Comparison of ENCODE assay signal across 9 mouse cellular contexts in genomic region chr17:23592926-23593300, GRCm38 (mm10). TPM values are rescaled to one million over a fixed set of nuclear protein-coding genes. Genes with fewer than 3 reads are reported as not detected.
DNase-seq lines count a peak whose midpoint lies in the region; ATAC-seq and TF ChIP-seq lines count a peak whose summit lies in the region.
"Had no signal": no experiment of that assay in that cellular context is flagged by ENCODE, and none has a peak within 500 bp of the region (broad histone marks: within the 10 kb centered on the region; RNA-seq: fewer than 3 reads in every experiment).

No protein-coding gene starts in this region.

- H3K27ac ChIP-seq in heart, embryonic 11.5 days (ENCODE audit: low read depth, low read length): peak overlapping the region; percentile 68
- peak overlapping the region; percentile 80 for H3K27ac ChIP-seq in ES-Bruce4 (ENCODE audit: insufficient read depth, low read length)
- H3K27ac ChIP-seq in forebrain, embryonic 16.5 days (ENCODE audit: low read length): peak overlapping the region; percentile 77
- H3K27ac ChIP-seq in liver, postnatal 0 days (ENCODE audit: low read depth): 0 out of 2 replicates have a peak overlapping the region, but pooled peaks have one; percentile 35

- intact Hi-C loops in heart, postnatal 36 days (cut with DNase I): loop anchor here (2.0 kb wide), 1 partner anchor 28 kb away; the partner anchor contains the start of gene Zfp213
- intact Hi-C loops in left cerebral cortex, postnatal 25 days (cut with DNase I): no loop called here

- peak overlapping the region; percentile 51 for H3K4me3 ChIP-seq in heart, embryonic 11.5 days (ENCODE audit: low read depth, low read length)
- H3K4me3 ChIP-seq in ES-Bruce4 (ENCODE audit: low read depth, low read length): peak overlapping the region; percentile 78
- H3K4me3 ChIP-seq in forebrain, embryonic 16.5 days (replicated peaks; ENCODE audit: low read length): peak overlapping the region; percentile 54
- peak overlapping the region; percentile 63 for H3K4me3 ChIP-seq in liver, postnatal 0 days (ENCODE audit: low read depth, low read length)

- peak overlapping the region; percentile 83 for H3K9ac ChIP-seq in heart, embryonic 11.5 days (ENCODE audit: low read depth, low read length)
- peak overlapping the region; percentile 50 for H3K9ac ChIP-seq in ES-Bruce4 (ENCODE audit: low read depth, poor library complexity, severe bottlenecking)
- peak overlapping the region; percentile 68 for H3K9ac ChIP-seq in forebrain, embryonic 16.5 days (replicated peaks; ENCODE audit: low read depth, low read length)
- peak overlapping the region; percentile 53 for H3K9ac ChIP-seq in liver, postnatal 0 days (replicated peaks)

- DNase-seq in heart, postnatal 36 days: no peak
- no peak for DNase-seq in liver, postnatal 0 days
- no peak for DNase-seq in cerebellum, adult 9-10 months
- no peak for DNase-seq in left cerebral cortex, postnatal 25 days (ENCODE audit: low spot score in 2 of 2)
- DNase-seq in cerebellum, adult 18-20 months: no peak

- 12% methylated on average over 13 of the region's 13 CpGs for WGBS in heart, embryonic 11.5 days (ENCODE audit: insufficient replicate concordance)
- WGBS in forebrain, embryonic 16.5 days: 9% methylated on average over 13 of the region's 13 CpGs
- 9% methylated on average over 13 of the region's 13 CpGs for WGBS in liver, postnatal 0 days (ENCODE audit: insufficient replicate concordance)

- H3K27me3 ChIP-seq in heart, embryonic 11.5 days (ENCODE audit: control insufficient read depth, insufficient read depth, low read length): no peaks in the 10 kb centered on the region
- H3K27me3 ChIP-seq in ES-Bruce4 (ENCODE audit: control insufficient read depth, insufficient read depth, low read length, poor library complexity, severe bottlenecking): no peaks in the 10 kb centered on the region
- H3K27me3 ChIP-seq in forebrain, embryonic 16.5 days (replicated peaks; ENCODE audit: control insufficient read depth, insufficient read depth, low read length): no peaks in the 10 kb centered on the region
- no peaks in the 10 kb centered on the region for H3K27me3 ChIP-seq in liver, postnatal 0 days (ENCODE audit: insufficient read depth, low read length)

- peak; percentile 44; the same call in 1 of the 2 replicates for ATAC-seq in heart, embryonic 11.5 days (replicated peaks; ENCODE audit: insufficient number of reproducible peaks, low FRiP score, low TSS enrichment)
- ATAC-seq in forebrain, embryonic 16.5 days: peak; percentile 75
- peak; percentile 70 for ATAC-seq in liver, postnatal 0 days

- no peak for TF ChIP-seq POLR2A in ES-Bruce4 (IDR thresholded peaks at IDR 0.05; ENCODE audit: insufficient read depth, low read length)

- no peaks in the 10 kb centered on the region for H3K36me3 ChIP-seq in heart, embryonic 11.5 days (ENCODE audit: control insufficient read depth, insufficient read depth, low read length)
- no peaks in the 10 kb centered on the region for H3K36me3 ChIP-seq in ES-Bruce4 (ENCODE audit: control insufficient read depth, insufficient read depth, low read length, poor library complexity, severe bottlenecking)
- no peaks in the 10 kb centered on the region for H3K36me3 ChIP-seq in forebrain, embryonic 16.5 days (ENCODE audit: control insufficient read depth, insufficient read depth)
- no peaks in the 10 kb centered on the region for H3K36me3 ChIP-seq in liver, postnatal 0 days (replicated peaks; ENCODE audit: insufficient read depth, low read length)

- H3K9me3 ChIP-seq in heart, embryonic 11.5 days (replicated peaks; ENCODE audit: control insufficient read depth, low read length): no peaks in the 10 kb centered on the region
- no peaks in the 10 kb centered on the region for H3K9me3 ChIP-seq in ES-Bruce4 (replicated peaks; ENCODE audit: control insufficient read depth, insufficient read depth, low read length, poor library complexity, severe bottlenecking)
- no peaks in the 10 kb centered on the region for H3K9me3 ChIP-seq in forebrain, embryonic 16.5 days (ENCODE audit: control insufficient read depth, low read length)
- no peaks in the 10 kb centered on the region for H3K9me3 ChIP-seq in liver, postnatal 0 days (ENCODE audit: low read length)

- TF ChIP-seq EP300 in ES-Bruce4 (IDR thresholded peaks at IDR 0.05; ENCODE audit: insufficient read depth, low read depth, low read length): no peak
- TF ChIP-seq EP300 in liver, postnatal 0 days (IDR thresholded peaks at IDR 0.05; ENCODE audit: low read depth): no peak

- no peaks in the 10 kb centered on the region for H3K4me1 ChIP-seq in heart, embryonic 11.5 days (ENCODE audit: control insufficient read depth, insufficient read depth, low read length)
- H3K4me1 ChIP-seq in ES-Bruce4 (ENCODE audit: control insufficient read depth, insufficient read depth, low read length): no peaks in the 10 kb centered on the region
- H3K4me1 ChIP-seq in forebrain, embryonic 16.5 days (replicated peaks; ENCODE audit: control insufficient read depth, insufficient read depth, low read length): peaks cover 11% of the 10 kb centered on the region
- H3K4me1 ChIP-seq in liver, postnatal 0 days (ENCODE audit: insufficient read depth): 0 out of 2 replicates have a peak, but pooled peaks cover 8% of the 10 kb centered on the region

- H3K4me2 ChIP-seq in heart, embryonic 11.5 days: peak overlapping the region; percentile 90
- H3K4me2 ChIP-seq in forebrain, embryonic 16.5 days (ENCODE audit: low read length): peak overlapping the region; percentile 82
- peak overlapping the region; percentile 85 for H3K4me2 ChIP-seq in liver, postnatal 0 days (ENCODE audit: low read depth, low read length)

- TF ChIP-seq CTCF in ES-Bruce4 (IDR thresholded peaks at IDR 0.05; ENCODE audit: low read depth, low read length): no peak
- no peak for TF ChIP-seq CTCF in liver, postnatal 0 days (IDR thresholded peaks at IDR 0.05; ENCODE audit: low read depth)

RNA-seq across cellular contexts. Expression of gene Zfp13, which starts 6.4 kb away (rescaled TPM):
- 8.9 and 9.0 TPM in 2 replicates for polyA plus RNA-seq in heart, embryonic 11.5 days (2014; fragmentation: Nextera tagmentation; extraction: Ambion mirVana)
- total RNA-seq in heart, postnatal 36 days (2021): 1 to 10 TPM; 2.4 to 4.1 TPM
- 25.1 and 27.7 TPM in 2 replicates for polyA plus RNA-seq in ES-Bruce4 (2011; ENCODE audit: insufficient read depth, insufficient read length, low read depth, missing spikeins)
- 26.2 and 28.5 TPM in 2 replicates for polyA plus RNA-seq in forebrain, embryonic 16.5 days (2015; fragmentation: Nextera tagmentation; extraction: Ambion mirVana)
- polyA plus RNA-seq in liver, postnatal 0 days (2015; fragmentation: Nextera tagmentation; extraction: Ambion mirVana): 1.1 and 1.4 TPM in 2 replicates
- 10 to 100 TPM; 23.7 to 25.3 TPM for total RNA-seq in left cerebral cortex, postnatal 25 days (2021)

RNA-seq across cellular contexts. Expression of gene Zscan10, which starts 7.7 kb away (rescaled TPM):
- polyA plus RNA-seq in heart, embryonic 11.5 days (2014; fragmentation: Nextera tagmentation; extraction: Ambion mirVana): not detected in 2 replicates
- not detected for total RNA-seq in heart, postnatal 36 days (2021)
- 51.8 and 58.5 TPM in 2 replicates for polyA plus RNA-seq in ES-Bruce4 (2011; ENCODE audit: insufficient read depth, insufficient read length, low read depth, missing spikeins)
- not detected in 2 replicates for polyA plus RNA-seq in forebrain, embryonic 16.5 days (2015; fragmentation: Nextera tagmentation; extraction: Ambion mirVana)
- not detected in 2 replicates for polyA plus RNA-seq in liver, postnatal 0 days (2015; fragmentation: Nextera tagmentation; extraction: Ambion mirVana)
- total RNA-seq in left cerebral cortex, postnatal 25 days (2021): not detected
- polyA plus RNA-seq: gonadal fat pad, adult 2 months had no signal

RNA-seq across cellular contexts. Expression of gene Zfp213, which starts 28.9 kb away (rescaled TPM):
- polyA plus RNA-seq in heart, embryonic 11.5 days (2014; fragmentation: Nextera tagmentation; extraction: Ambion mirVana): 15.1 and 17.4 TPM in 2 replicates
- total RNA-seq in heart, postnatal 36 days (2021): 1 to 10 TPM; 4.9 to 5.1 TPM
- 4.2 and 4.9 TPM in 2 replicates for polyA plus RNA-seq in ES-Bruce4 (2011; ENCODE audit: insufficient read depth, insufficient read length, low read depth, missing spikeins)
- 19.0 and 19.1 TPM in 2 replicates for polyA plus RNA-seq in forebrain, embryonic 16.5 days (2015; fragmentation: Nextera tagmentation; extraction: Ambion mirVana)
- polyA plus RNA-seq in liver, postnatal 0 days (2015; fragmentation: Nextera tagmentation; extraction: Ambion mirVana): 5.2 and 5.5 TPM in 2 replicates
- total RNA-seq in left cerebral cortex, postnatal 25 days (2021): 1 to 10 TPM; 6.5 to 7.0 TPM

RNA-seq across cellular contexts. Expression of gene Mmp25, which starts 52.2 kb away (rescaled TPM):
- polyA plus RNA-seq in heart, embryonic 11.5 days (2014; fragmentation: Nextera tagmentation; extraction: Ambion mirVana): 0.07 and 0.27 TPM in 2 replicates
- under 1 TPM in 1 of 2 experiments, not detected in 1; 0.14 TPM for total RNA-seq in heart, postnatal 36 days (2021)
- 10.9 and 12.6 TPM in 2 replicates for polyA plus RNA-seq in ES-Bruce4 (2011; ENCODE audit: insufficient read depth, insufficient read length, low read depth, missing spikeins)
- polyA plus RNA-seq in forebrain, embryonic 16.5 days (2015; fragmentation: Nextera tagmentation; extraction: Ambion mirVana): 0.97 and 1.2 TPM in 2 replicates
- polyA plus RNA-seq in liver, postnatal 0 days (2015; fragmentation: Nextera tagmentation; extraction: Ambion mirVana): 0.49 and 0.67 TPM in 2 replicates
- under 1 TPM; 0.32 to 0.34 TPM for total RNA-seq in left cerebral cortex, postnatal 25 days (2021)

Comparison
In these comparisons a context has a peak if more than half of its experiments do, and no peak if none do; other contexts are left out.
1. RNA of gene Zscan10, which starts 7.7 kb away (polyA plus RNA-seq): 51.8 to 58.5 TPM in ES-Bruce4; not detected in forebrain, embryonic 16.5 days, not detected in heart, embryonic 11.5 days and not detected in liver, postnatal 0 days; every median in the first group is over 10 times any median in the second.
2. Peak in every context shown above with its lines, with median percentiles within 50 percentile points of each other: ATAC-seq, H3K27ac ChIP-seq, H3K4me2 ChIP-seq, H3K4me3 ChIP-seq and H3K9ac ChIP-seq.